Mouse (Mus musculus): Measurements from ENCODE around the gene Olfr707.

DNA sequence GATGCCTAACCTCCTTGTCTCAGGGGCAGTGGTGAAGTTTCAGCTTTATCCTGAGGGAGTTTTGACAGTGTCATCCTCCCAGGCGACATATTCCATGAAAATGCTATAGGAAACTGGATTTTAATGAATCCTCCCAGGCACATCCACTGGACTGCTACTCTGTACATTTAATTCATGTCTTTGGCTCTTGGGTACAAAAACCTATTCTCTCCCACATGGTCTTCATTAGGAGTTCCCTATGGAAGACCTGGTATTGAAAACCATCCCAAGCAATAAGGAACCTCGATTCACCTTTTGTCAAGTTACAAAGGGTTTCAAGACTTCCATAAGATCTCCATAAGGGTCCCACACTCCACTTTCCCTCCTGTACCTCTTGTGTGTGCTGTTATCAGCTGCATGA lies 13.0 kb downstream of the Olfr707 start, which contains the start of gene Olfr706:
- TF ChIP-seq CTCF (IDR thresholded peaks at IDR 0.05; ENCODE audit: low read depth): no peak
- TF ChIP-seq EP300 (IDR thresholded peaks at IDR 0.05; ENCODE audit: low read depth): no peak
